Mouse (Mus musculus): ENCODE data around the gene Igsf21. TPM values are rescaled to one million over a fixed set of nuclear protein-coding genes. Genes with fewer than 3 reads are reported as not detected.

The Igsf21 gene
- total and polyA plus RNA-seq, 2 experiments from 2014 or later = 125 to 176 TPM

- no peaks in the 10 kb centered on the region for H3K9me3 ChIP-seq (ENCODE audit: low read length)
- H3K4me3 ChIP-seq (ENCODE audit: low read length) = no peak overlapping the region
- peaks cover 15% of the 10 kb centered on the region for H3K4me1 ChIP-seq (ENCODE audit: insufficient read depth, low read length)
- H3K4me2 ChIP-seq (ENCODE audit: low read depth, low read length) = no peak overlapping the region
- no peak overlapping the region for H3K9ac ChIP-seq (replicated peaks; ENCODE audit: low read length)
- H3K36me3 ChIP-seq (ENCODE audit: insufficient read depth, low read length) = no peaks in the 10 kb centered on the region
- no peak for TF ChIP-seq CTCF (IDR thresholded peaks at IDR 0.05; ENCODE audit: low read depth)
- no peaks in the 10 kb centered on the region for H3K27me3 ChIP-seq (ENCODE audit: insufficient read depth, low read length)
- 69% methylated on average over 5 of the region's 5 CpGs for WGBS
- peak overlapping the region; percentile 70 for H3K27ac ChIP-seq
- no peak for ATAC-seq
- no peak for DNase-seq (ENCODE audit: low spot score)
These were observed 162.5 kb downstream of the Igsf21 start for GRCm38 (mm10) chr4:140084064-140084463.

- H3K4me1 ChIP-seq (ENCODE audit: insufficient read depth, low read length) = peaks cover 21% of the 10 kb centered on the region
- H3K27ac ChIP-seq = no peak overlapping the region
- ATAC-seq = no peak
- no peak overlapping the region for H3K4me3 ChIP-seq (ENCODE audit: low read length)
- no peaks in the 10 kb centered on the region for H3K9me3 ChIP-seq (ENCODE audit: low read length)
- WGBS = 81% methylated on average over 5 of the region's 5 CpGs
- no peak overlapping the region for H3K9ac ChIP-seq (replicated peaks; ENCODE audit: low read length)
- DNase-seq (ENCODE audit: low spot score) = no peak
- no peaks in the 10 kb centered on the region for H3K27me3 ChIP-seq (ENCODE audit: insufficient read depth, low read length)
- no peak for TF ChIP-seq CTCF (IDR thresholded peaks at IDR 0.05; ENCODE audit: low read depth)
- no peak overlapping the region for H3K4me2 ChIP-seq (ENCODE audit: low read depth, low read length)
- H3K36me3 ChIP-seq (ENCODE audit: insufficient read depth, low read length) = no peaks in the 10 kb centered on the region
These were observed 168.2 kb downstream of the Igsf21 start for GRCm38 (mm10) chr4:140078416-140078815.

DNA sequence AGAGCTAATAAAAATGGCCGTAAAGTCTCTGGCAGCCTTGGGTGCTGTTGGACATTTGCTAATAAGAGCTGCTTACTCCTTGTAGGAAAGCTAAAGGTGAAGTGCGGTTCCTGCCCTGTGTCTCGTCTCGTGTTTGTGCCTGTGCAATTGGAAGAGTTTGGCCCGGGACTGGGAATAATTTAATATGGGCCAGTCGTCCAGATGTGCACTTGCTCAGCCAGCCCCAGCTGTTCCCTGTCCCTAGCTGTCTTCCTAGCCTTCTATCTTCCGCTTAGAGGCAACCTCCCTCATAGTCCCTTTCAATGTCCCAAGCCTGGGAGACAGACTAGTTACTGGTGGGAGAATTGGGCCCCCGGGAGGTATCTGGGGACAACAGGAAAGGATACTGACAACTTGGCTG is 169.0 kb downstream of the Igsf21 start:
- peak overlapping the region; percentile 64 for H3K27ac ChIP-seq
- 57% methylated on average over 8 of the region's 8 CpGs for WGBS
- TF ChIP-seq CTCF (IDR thresholded peaks at IDR 0.05; ENCODE audit: low read depth) = no peak
- peaks cover 21% of the 10 kb centered on the region for H3K4me1 ChIP-seq (ENCODE audit: insufficient read depth, low read length)
- H3K4me2 ChIP-seq (ENCODE audit: low read depth, low read length) = 0 out of 2 replicates have a peak overlapping the region, but pooled peaks have one; percentile 1
- 0 out of 2 replicates have a peak, but pooled peaks have one; percentile 4 for ATAC-seq
- no peak for DNase-seq (ENCODE audit: low spot score)
- H3K36me3 ChIP-seq (ENCODE audit: insufficient read depth, low read length) = no peaks in the 10 kb centered on the region
- H3K27me3 ChIP-seq (ENCODE audit: insufficient read depth, low read length) = no peaks in the 10 kb centered on the region
- no peak overlapping the region for H3K9ac ChIP-seq (replicated peaks; ENCODE audit: low read length)
- H3K4me3 ChIP-seq (ENCODE audit: low read length) = no peak overlapping the region
- H3K9me3 ChIP-seq (ENCODE audit: low read length) = no peaks in the 10 kb centered on the region

DNA sequence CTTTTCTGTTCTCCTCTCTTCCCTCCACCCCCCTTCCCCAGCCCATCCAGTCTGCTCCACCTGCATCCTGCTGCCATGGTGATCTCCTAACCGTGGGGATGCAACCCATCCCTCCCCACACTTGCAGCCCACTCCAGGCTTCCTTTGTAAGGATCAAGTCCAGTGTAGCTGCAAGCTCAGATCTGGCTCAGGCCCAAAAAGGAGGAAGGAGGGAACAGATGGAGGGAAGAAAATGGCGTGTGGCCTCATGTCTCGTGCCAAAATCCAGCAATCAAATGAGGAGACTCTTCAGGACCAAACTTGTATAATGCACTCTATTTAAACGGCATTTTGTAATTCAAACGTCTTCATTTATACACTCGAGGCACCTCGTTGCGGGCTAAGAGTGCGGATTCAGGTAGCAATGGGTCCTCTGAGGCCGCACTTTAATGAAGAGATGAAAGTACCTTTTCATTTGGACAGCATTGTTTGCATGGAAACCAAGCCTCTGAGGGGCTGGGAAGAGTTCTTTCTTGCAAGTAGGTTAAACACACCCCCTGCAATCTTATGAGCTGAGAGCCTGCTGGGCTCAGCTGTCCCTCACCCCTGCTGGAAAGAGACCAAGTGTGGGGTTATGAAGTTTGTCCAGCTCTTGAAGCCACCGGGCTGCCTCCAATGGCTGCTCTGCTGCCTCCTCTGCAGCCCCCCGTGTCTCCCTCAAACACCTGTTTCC is 169.6 kb downstream of the Igsf21 start:
- H3K9ac ChIP-seq (replicated peaks; ENCODE audit: low read length) = no peak overlapping the region; the same call in 1 of the 2 replicates
- peak; percentile 54 for ATAC-seq
- no peaks in the 10 kb centered on the region for H3K9me3 ChIP-seq (ENCODE audit: low read length)
- no peak overlapping the region for H3K4me3 ChIP-seq (ENCODE audit: low read length)
- H3K36me3 ChIP-seq (ENCODE audit: insufficient read depth, low read length) = no peaks in the 10 kb centered on the region
- H3K27me3 ChIP-seq (ENCODE audit: insufficient read depth, low read length) = no peaks in the 10 kb centered on the region
- 0 out of 2 replicates have a peak overlapping the region, but pooled peaks have one; percentile 1 for H3K4me2 ChIP-seq (ENCODE audit: low read depth, low read length)
- peak overlapping the region; percentile 64 for H3K27ac ChIP-seq
- WGBS = 27% methylated on average over 12 of the region's 12 CpGs
- peaks cover 21% of the 10 kb centered on the region for H3K4me1 ChIP-seq (ENCODE audit: insufficient read depth, low read length)
- peak; percentile 82 for DNase-seq (ENCODE audit: low spot score)
- TF ChIP-seq CTCF (IDR thresholded peaks at IDR 0.05; ENCODE audit: low read depth) = no peak

DNA sequence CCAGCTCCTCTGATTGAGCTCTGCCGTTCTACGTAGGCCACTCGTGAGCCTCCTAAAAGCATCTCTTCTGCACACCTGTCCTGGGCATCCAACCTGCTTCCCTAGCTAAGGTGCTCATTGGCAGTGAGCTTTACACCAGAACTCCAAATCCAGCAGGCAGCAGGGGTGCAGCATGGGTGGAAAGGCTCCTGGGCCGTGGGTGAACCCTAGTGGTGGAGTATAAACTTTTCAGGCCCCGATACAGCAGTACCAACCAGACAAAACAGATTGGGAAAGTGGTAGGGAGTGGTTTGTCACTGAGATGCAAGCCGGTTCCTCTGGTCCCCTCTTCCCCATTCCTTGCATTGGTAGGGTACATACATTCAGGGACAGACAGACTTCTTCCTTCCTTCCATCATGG is 170.2 kb downstream of the Igsf21 start:
- no peaks in the 10 kb centered on the region for H3K36me3 ChIP-seq (ENCODE audit: insufficient read depth, low read length)
- no peak overlapping the region for H3K4me2 ChIP-seq (ENCODE audit: low read depth, low read length)
- H3K27me3 ChIP-seq (ENCODE audit: insufficient read depth, low read length) = no peaks in the 10 kb centered on the region
- peaks cover 21% of the 10 kb centered on the region for H3K4me1 ChIP-seq (ENCODE audit: insufficient read depth, low read length)
- DNase-seq (ENCODE audit: low spot score) = no peak
- peak overlapping the region; percentile 64 for H3K27ac ChIP-seq
- H3K9me3 ChIP-seq (ENCODE audit: low read length) = no peaks in the 10 kb centered on the region
- TF ChIP-seq CTCF (IDR thresholded peaks at IDR 0.05; ENCODE audit: low read depth) = peak; percentile 49
- peak; percentile 28; the same call in 1 of the 2 replicates for ATAC-seq
- H3K9ac ChIP-seq (replicated peaks; ENCODE audit: low read length) = no peak overlapping the region
- WGBS = 68% methylated on average over 6 of the region's 6 CpGs
- no peak overlapping the region for H3K4me3 ChIP-seq (ENCODE audit: low read length)

DNA sequence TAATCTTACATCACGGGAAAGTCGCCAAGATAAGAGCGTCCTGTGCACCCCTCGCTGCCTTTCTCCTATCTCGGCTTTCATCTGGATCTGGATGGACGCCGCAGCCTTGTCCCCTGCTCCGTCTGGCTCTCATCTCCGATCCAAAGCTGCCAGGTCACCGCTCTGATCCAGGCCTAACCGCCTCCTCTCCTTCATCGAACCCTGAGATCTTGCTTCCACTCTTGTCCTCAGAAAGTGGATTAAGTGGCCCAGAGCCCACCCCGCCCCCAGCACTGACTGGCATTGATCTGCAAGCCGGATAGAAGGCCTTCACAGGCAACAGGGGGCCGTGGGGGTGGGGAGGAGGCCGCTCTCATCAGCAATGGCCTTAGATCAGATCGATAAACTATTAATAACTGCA is 175.5 kb downstream of the Igsf21 start:
- no peak overlapping the region for H3K4me2 ChIP-seq (ENCODE audit: low read depth, low read length)
- DNase-seq (ENCODE audit: low spot score) (no peak), ATAC-seq (no peak)
- no peak overlapping the region for H3K4me3 ChIP-seq (ENCODE audit: low read length)
- WGBS = 39% methylated on average over 17 of the region's 17 CpGs
- no peaks in the 10 kb centered on the region for H3K9me3 ChIP-seq (ENCODE audit: low read length)
- H3K9ac ChIP-seq (replicated peaks; ENCODE audit: low read length) = no peak overlapping the region
- TF ChIP-seq CTCF (IDR thresholded peaks at IDR 0.05; ENCODE audit: low read depth) = no peak
- no peaks in the 10 kb centered on the region for H3K27me3 ChIP-seq (ENCODE audit: insufficient read depth, low read length)
- H3K36me3 ChIP-seq (ENCODE audit: insufficient read depth, low read length) = no peaks in the 10 kb centered on the region
- peak overlapping the region; percentile 32; the same call in 1 of the 2 replicates for H3K27ac ChIP-seq
- H3K4me1 ChIP-seq (ENCODE audit: insufficient read depth, low read length) = no peaks in the 10 kb centered on the region

GRCm38 (mm10) chr4:140070331-140070652 is 176.3 kb downstream of the Igsf21 start:
- 34% methylated on average over 10 of the region's 10 CpGs for WGBS
- Histone ChIP-seq H3K9ac (replicated peaks; ENCODE audit: low read length) (no peak overlapping the region), H3K9me3 (ENCODE audit: low read length) (no peaks in the 10 kb centered on the region), H3K4me1 (ENCODE audit: insufficient read depth, low read length) (no peaks in the 10 kb centered on the region), H3K36me3 (ENCODE audit: insufficient read depth, low read length) (no peaks in the 10 kb centered on the region), H3K27ac (peak overlapping the region; percentile 32; the same call in 1 of the 2 replicates), H3K27me3 (ENCODE audit: insufficient read depth, low read length) (no peaks in the 10 kb centered on the region), H3K4me2 (ENCODE audit: low read depth, low read length) (no peak overlapping the region), H3K4me3 (ENCODE audit: low read length) (no peak overlapping the region)
- no peak for TF ChIP-seq CTCF (IDR thresholded peaks at IDR 0.05; ENCODE audit: low read depth)
- ATAC-seq (peak; percentile 43), DNase-seq (ENCODE audit: low spot score) (no peak)

All from hindbrain, postnatal 0 days (tissue).